Mouse (Mus musculus): Measurements from ENCODE around the gene Dclre1a. TPM values are rescaled to one million over a fixed set of nuclear protein-coding genes. Genes with fewer than 3 reads are reported as not detected.

Gene Dclre1a
- polyA plus RNA-seq (2012; rRNA removed): 2.5 and 2.9 TPM in 2 replicates

DNA sequence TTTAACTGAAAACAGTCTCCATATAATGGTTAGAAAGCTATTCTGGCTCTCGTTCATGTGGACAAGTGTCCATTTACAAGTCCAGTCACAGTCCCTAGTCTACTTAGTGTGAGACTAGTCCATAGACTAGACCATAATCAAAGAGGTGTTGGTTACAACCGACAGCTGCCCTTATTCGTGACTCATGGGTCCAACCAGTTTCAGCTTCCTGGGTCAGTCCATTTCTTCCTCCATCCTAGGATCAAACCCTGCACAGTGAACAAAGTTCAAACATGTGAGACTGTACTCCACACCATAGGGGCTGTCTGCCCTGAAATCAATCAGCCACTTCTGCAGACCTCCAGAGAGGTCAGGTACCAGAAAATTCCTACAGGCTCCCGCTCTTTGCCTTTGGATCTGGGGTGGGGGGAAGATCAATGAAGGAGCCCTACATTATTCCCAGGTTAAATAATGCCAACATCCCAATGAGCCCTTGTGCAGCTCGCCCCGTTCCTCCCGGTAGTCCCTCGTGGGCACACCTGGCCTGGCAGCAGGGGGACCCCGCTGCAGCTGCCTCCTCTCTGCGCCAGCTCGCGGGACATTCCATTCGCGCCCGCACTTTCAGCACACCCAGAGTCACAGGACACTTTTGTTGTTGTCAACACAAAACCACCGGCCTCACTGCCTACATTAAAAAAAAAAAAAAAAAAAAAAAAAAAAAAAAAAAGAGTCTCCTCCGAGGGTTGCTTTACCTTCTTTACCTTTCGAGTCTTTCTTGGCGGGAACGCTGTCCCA is at the start of gene Dclre1a:
Gene Dclre1a, minus strand, starts transcription at position 767 of the 774 bp plus-strand sequence.
- no peak for TF ChIP-seq POLR2A (IDR thresholded peaks at IDR 0.05; ENCODE audit: control insufficient read depth, low read depth, low read length)
- no peak for TF ChIP-seq CTCF (IDR thresholded peaks at IDR 0.05; ENCODE audit: control insufficient read depth, insufficient read depth, insufficient replicate concordance, low read depth, low read length)
- no peaks in the 10 kb centered on the region for H3K36me3 ChIP-seq (ENCODE audit: control insufficient read depth, insufficient read depth, low read length)
- no peaks in the 10 kb centered on the region for H3K27me3 ChIP-seq (ENCODE audit: control insufficient read depth, insufficient read depth, low read length)
- H3K4me3 ChIP-seq (ENCODE audit: control insufficient read depth, low read depth, low read length): peak within 1 kb of the TSS; percentile 96
- H3K4me1 ChIP-seq (ENCODE audit: control insufficient read depth, insufficient read depth, low read length): peaks cover 10% of the 10 kb centered on the region; the same call in 1 of the 2 replicates
- H3K27ac ChIP-seq (ENCODE audit: control insufficient read depth, insufficient read depth, low read depth, low read length): peak within 1 kb of the TSS; percentile 86

DNA sequence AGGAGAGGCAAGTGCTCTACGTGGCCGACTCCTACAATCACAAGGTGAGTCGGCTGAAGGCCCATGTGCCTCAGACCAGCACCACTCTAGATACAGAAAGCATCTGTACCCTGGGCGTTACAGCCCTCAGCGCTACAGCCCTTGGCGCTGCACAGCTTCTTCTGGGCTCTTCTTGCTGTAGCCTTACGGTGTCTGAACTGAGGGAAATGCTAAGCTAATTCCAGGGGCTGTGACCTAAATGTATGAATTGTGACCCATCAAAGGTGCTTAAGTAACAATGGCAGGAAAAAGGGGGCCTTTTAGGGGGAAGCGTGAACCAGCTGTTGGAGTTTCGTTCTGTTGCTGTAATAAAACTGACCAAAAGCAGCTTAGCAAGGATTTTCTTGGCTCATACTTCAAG is 44.5 kb upstream of the Dclre1a start:
- Histone ChIP-seq H3K27me3 (ENCODE audit: control insufficient read depth, insufficient read depth, low read length) (no peaks in the 10 kb centered on the region), H3K27ac (ENCODE audit: control insufficient read depth, insufficient read depth, low read depth, low read length) (no peak overlapping the region), H3K4me1 (ENCODE audit: control insufficient read depth, insufficient read depth, low read length) (no peaks in the 10 kb centered on the region), H3K36me3 (ENCODE audit: control insufficient read depth, insufficient read depth, low read length) (no peaks in the 10 kb centered on the region; the same call in 1 of the 2 replicates), H3K4me3 (ENCODE audit: control insufficient read depth, low read depth, low read length) (peak overlapping the region; percentile 32; the same call in 1 of the 2 replicates)
- TF ChIP-seq POLR2A (IDR thresholded peaks at IDR 0.05; ENCODE audit: control insufficient read depth, low read depth, low read length) (no peak), CTCF (IDR thresholded peaks at IDR 0.05; ENCODE audit: control insufficient read depth, insufficient read depth, insufficient replicate concordance, low read depth, low read length) (no peak)

- TF ChIP-seq POLR2A (IDR thresholded peaks at IDR 0.05; ENCODE audit: control insufficient read depth, low read depth, low read length) (no peak), CTCF (IDR thresholded peaks at IDR 0.05; ENCODE audit: control insufficient read depth, insufficient read depth, insufficient replicate concordance, low read depth, low read length) (no peak)
- H3K27me3 ChIP-seq (ENCODE audit: control insufficient read depth, insufficient read depth, low read length): no peaks in the 10 kb centered on the region
These were observed 42.2 kb upstream of the Dclre1a start for GRCm38 (mm10) chr19:56590250-56590649.

DNA sequence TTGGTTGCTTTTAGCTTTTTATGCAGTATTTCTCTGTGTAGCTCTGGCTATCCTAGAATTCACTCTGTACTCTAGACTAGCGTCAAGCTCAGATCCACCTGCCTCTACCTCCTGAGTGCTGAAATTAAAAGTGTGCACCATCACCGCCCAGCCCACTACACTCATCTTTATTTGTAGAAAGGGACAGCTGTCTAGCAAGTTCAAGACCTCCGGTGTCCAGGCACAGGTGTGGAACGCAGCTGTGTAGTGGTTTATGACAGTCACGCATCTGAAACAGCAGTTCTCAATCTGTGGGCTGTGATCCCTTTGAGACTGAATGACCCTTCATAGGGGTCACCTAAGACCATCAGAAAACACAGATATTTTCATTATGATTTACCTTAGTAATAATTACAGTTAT is 41.4 kb upstream of the Dclre1a start:
- Histone ChIP-seq H3K36me3 (ENCODE audit: control insufficient read depth, insufficient read depth, low read length) (no peaks in the 10 kb centered on the region; the same call in 1 of the 2 replicates), H3K4me3 (ENCODE audit: control insufficient read depth, low read depth, low read length) (no peak overlapping the region), H3K27ac (ENCODE audit: control insufficient read depth, insufficient read depth, low read depth, low read length) (no peak overlapping the region), H3K4me1 (ENCODE audit: control insufficient read depth, insufficient read depth, low read length) (no peaks in the 10 kb centered on the region; the same call in 1 of the 2 replicates), H3K27me3 (ENCODE audit: control insufficient read depth, insufficient read depth, low read length) (no peaks in the 10 kb centered on the region)
- no peak for TF ChIP-seq POLR2A (IDR thresholded peaks at IDR 0.05; ENCODE audit: control insufficient read depth, low read depth, low read length)
- no peak for TF ChIP-seq CTCF (IDR thresholded peaks at IDR 0.05; ENCODE audit: control insufficient read depth, insufficient read depth, insufficient replicate concordance, low read depth, low read length)

More at GRCm38 (mm10) chr19:56590250-56590649, 42.2 kb upstream of the Dclre1a start:
- Histone ChIP-seq H3K4me3 (ENCODE audit: control insufficient read depth, low read depth, low read length) (no peak overlapping the region), H3K36me3 (ENCODE audit: control insufficient read depth, insufficient read depth, low read length) (no peaks in the 10 kb centered on the region; the same call in 1 of the 2 replicates), H3K27ac (ENCODE audit: control insufficient read depth, insufficient read depth, low read depth, low read length) (no peak overlapping the region), H3K4me1 (ENCODE audit: control insufficient read depth, insufficient read depth, low read length) (no peaks in the 10 kb centered on the region; the same call in 1 of the 2 replicates)

GRCm38 (mm10) chr19:56589008-56589407 is 41.0 kb upstream of the Dclre1a start:
- Histone ChIP-seq H3K27me3 (ENCODE audit: control insufficient read depth, insufficient read depth, low read length) (no peaks in the 10 kb centered on the region), H3K27ac (ENCODE audit: control insufficient read depth, insufficient read depth, low read depth, low read length) (no peak overlapping the region), H3K36me3 (ENCODE audit: control insufficient read depth, insufficient read depth, low read length) (no peaks in the 10 kb centered on the region; the same call in 1 of the 2 replicates), H3K4me1 (ENCODE audit: control insufficient read depth, insufficient read depth, low read length) (no peaks in the 10 kb centered on the region; the same call in 1 of the 2 replicates), H3K4me3 (ENCODE audit: control insufficient read depth, low read depth, low read length) (no peak overlapping the region)
- TF ChIP-seq POLR2A (IDR thresholded peaks at IDR 0.05; ENCODE audit: control insufficient read depth, low read depth, low read length) (no peak), CTCF (IDR thresholded peaks at IDR 0.05; ENCODE audit: control insufficient read depth, insufficient read depth, insufficient replicate concordance, low read depth, low read length) (no peak)

DNA sequence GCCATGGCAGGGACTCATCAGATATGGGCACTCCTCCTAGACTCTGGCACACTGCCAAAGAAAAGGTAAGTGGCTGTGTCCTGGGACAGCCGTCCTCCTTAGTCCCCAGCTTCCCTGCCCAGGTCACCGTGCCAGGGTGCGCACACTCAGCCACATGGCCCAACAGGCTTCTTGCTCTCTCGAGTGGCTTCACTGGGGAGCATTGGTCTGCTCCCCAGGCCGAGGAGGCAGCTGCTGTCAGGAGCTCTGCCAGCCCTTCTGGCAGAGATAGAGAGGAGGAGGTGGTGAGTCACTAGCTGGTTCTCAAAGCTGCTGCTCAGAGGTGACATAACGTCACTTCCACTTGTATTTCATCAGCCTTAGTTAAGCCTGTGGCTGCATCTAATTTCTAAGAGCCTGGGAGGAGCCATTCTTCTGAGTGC is 40.2 kb upstream of the Dclre1a start:
- H3K36me3 ChIP-seq (ENCODE audit: control insufficient read depth, insufficient read depth, low read length): no peaks in the 10 kb centered on the region; the same call in 1 of the 2 replicates
- no peak overlapping the region for H3K27ac ChIP-seq (ENCODE audit: control insufficient read depth, insufficient read depth, low read depth, low read length)
- no peaks in the 10 kb centered on the region; the same call in 1 of the 2 replicates for H3K4me1 ChIP-seq (ENCODE audit: control insufficient read depth, insufficient read depth, low read length)
- no peaks in the 10 kb centered on the region for H3K27me3 ChIP-seq (ENCODE audit: control insufficient read depth, insufficient read depth, low read length)
- TF ChIP-seq POLR2A (IDR thresholded peaks at IDR 0.05; ENCODE audit: control insufficient read depth, low read depth, low read length) (no peak), CTCF (IDR thresholded peaks at IDR 0.05; ENCODE audit: control insufficient read depth, insufficient read depth, insufficient replicate concordance, low read depth, low read length) (no peak)
- no peak overlapping the region for H3K4me3 ChIP-seq (ENCODE audit: control insufficient read depth, low read depth, low read length)

- no peak for TF ChIP-seq CTCF (IDR thresholded peaks at IDR 0.05; ENCODE audit: control insufficient read depth, insufficient read depth, insufficient replicate concordance, low read depth, low read length)
- no peak for TF ChIP-seq POLR2A (IDR thresholded peaks at IDR 0.05; ENCODE audit: control insufficient read depth, low read depth, low read length)
- Histone ChIP-seq H3K36me3 (ENCODE audit: control insufficient read depth, insufficient read depth, low read length) (no peaks in the 10 kb centered on the region; the same call in 1 of the 2 replicates), H3K27ac (ENCODE audit: control insufficient read depth, insufficient read depth, low read depth, low read length) (no peak overlapping the region), H3K27me3 (ENCODE audit: control insufficient read depth, insufficient read depth, low read length) (no peaks in the 10 kb centered on the region), H3K4me1 (ENCODE audit: control insufficient read depth, insufficient read depth, low read length) (no peaks in the 10 kb centered on the region; the same call in 1 of the 2 replicates), H3K4me3 (ENCODE audit: control insufficient read depth, low read depth, low read length) (no peak overlapping the region)
These were observed 38.3 kb upstream of the Dclre1a start for GRCm38 (mm10) chr19:56586320-56586719.

Measured in testis, adult 2 months (tissue).